Mouse (Mus musculus): ENCODE measurements at regions not wholly inside any gene's neighbourhood (a gene's known extent, or its start where the extent isn't known, plus 50 kb on each side); places are given as distances from the start of the nearest gene placed in this dataset.
A peak's percentile ranks its signal among the peaks of the same experiment; 100 is the strongest.

GRCm38 (mm10) chr13:101555371-101555874 lies 212.6 kb downstream of the Pik3r1 start:
- peak; percentile 7 for DNase-seq

GRCm38 (mm10) chr13:101553131-101553549 lies 214.9 kb downstream of the Pik3r1 start:
- DNase-seq = no peak

- DNase-seq = no peak
These were observed 215.6 kb downstream of the Pik3r1 start for GRCm38 (mm10) chr13:101552451-101552850.

DNA sequence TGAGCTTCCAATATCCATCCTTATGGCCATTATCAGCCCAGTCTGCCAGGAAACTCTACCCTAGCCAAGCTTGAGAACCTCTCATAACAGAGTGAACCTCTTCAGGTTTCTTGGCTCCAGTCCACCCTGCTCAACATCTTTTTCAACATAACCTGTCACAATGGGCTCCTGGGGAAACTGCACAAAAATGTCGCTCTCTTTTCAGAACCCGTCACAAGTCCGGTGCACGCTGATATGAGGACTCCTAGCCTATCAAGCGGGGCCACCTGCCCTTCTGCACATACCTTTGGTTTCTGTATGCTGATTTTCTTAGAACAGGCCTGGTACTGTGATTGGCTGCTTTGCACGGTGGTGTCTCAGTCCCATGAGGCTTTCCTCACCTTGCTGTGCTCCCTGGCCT lies 216.9 kb downstream of the Pik3r1 start:
- DNase-seq = no peak

DNA sequence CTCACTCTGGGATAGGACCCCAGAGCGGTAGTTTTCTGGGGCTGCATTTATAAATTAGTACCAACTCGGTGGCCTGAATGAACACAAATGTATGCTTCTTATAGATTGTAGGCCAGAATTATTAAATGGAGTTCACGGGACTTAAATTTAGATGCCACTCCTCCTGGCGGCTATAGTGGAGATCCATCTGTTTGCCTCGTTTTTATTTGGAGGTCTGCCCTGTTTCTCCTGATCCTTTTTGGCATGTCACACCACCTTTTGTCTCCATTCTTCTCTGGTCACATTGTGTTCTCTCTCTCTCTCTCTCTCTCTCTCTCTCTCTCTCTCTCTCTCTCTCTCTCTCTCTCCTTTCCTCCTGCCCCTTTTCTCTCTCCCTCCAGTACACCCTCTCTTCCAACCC lies 217.5 kb downstream of the Pik3r1 start:
- DNase-seq = no peak

DNA sequence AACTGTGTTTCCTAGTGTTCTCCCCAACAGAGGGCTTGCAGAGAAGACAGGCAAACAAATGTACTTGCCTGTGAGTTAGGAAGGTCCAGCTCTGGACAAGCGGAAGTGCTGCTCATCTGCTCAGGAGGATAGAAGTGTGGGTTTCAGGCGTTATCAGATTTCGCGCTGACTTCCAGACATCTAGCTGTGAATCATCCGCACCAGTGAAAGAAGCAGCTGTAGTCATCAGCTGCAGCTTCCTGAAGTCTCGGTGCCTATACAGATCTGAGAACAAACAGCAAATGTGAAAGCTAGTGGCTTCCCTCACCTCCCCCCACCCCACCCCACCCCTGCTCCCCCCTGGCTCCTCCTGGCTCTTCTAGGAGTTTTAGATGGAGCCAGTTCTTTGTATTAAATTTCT lies 220.1 kb downstream of the Pik3r1 start:
- DNase-seq = no peak

- DNase-seq = no peak
These were observed 220.7 kb downstream of the Pik3r1 start for GRCm38 (mm10) chr13:101547365-101547764.

DNA sequence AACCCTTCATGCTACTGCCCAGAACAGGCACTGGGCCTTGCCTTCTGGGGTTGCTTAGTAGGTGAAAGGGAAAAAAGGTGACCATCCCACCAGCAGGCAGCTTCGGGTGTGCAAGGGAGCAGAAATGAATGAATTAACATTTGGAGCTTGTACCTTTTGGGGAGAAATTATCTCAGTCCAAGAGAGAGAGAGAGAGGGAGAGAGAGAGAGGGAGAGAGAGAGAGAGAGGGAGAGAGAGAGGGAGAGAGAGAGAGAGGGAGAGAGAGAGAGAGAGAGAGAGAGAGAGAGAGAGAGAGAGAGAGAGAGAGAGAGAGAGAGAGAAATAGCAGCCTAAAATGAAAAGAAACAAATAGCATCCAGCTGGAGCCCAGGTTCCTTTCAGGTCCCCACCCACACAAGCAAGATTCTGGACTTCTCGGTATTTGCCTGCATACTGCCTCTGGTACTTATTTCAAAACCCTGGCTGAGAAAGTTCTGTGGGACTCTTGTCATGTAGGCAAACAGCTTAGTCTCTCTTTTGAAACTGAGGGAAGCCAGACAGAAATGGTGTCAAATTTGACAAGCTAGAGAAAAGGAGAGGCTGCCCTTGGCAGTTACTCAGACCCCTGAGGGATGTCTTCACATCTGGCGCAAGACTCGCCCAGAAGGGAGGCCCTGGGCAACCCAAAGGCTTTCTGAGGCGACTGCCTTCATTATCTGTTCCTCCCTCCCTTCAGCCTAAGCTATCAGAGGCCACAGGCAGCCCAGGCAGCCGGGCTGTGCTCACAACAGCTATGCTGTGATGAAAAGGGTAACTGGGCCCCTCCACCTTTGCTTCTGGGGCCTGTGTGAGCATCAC lies 222.5 kb downstream of the Pik3r1 start:
- DNase-seq = no peak

- no peak for DNase-seq
These were observed 227.4 kb downstream of the Pik3r1 start for GRCm38 (mm10) chr13:101540391-101541191.

DNA sequence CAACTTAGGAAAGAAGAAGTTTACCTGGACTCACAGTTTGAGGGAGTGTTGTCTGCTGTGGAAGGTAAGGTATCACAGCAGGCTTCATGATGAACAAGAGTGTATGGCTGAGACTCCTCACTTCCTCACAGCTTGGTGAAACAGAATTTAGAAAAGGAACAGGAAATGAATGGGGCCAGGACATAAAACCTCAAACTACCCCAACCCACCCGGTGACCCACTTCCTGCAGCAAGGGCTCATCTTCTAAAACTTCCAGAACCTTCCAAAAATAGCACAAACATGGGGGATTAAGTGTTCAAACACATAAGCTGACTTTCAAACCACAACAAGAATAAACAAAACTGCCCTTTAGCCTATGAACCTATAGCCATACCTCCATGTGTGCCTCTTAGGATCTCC lies 229.9 kb downstream of the Pik3r1 start:
- DNase-seq = no peak

GRCm38 (mm10) chr13:101536019-101536418 lies 232.0 kb downstream of the Pik3r1 start:
- no peak for DNase-seq

DNA sequence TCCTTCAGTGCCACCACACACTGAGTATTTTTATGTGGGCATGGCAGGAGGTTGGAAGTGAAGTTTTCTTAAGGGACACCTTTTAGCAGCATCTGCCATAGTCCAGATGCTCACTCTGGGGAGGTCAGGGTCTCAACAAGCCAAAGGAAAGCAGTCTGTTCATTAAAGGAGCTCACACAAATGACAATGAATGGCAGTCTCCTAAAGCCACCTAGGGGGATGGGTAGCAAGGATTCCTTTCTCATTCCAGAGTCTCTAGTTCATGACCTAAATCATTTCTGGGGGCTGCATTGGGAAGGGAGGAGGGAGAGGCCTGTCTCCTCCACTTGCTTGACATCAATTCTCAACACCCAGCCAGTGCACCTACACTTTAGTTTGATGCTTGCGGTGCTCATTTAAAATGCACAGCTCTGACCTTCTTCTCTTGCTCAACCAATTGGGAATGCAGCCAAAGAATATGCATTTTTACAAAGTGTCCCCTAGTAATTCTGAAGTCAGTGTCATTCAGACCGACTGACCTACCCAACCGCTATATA lies 232.6 kb downstream of the Pik3r1 start:
- DNase-seq = no peak

DNA sequence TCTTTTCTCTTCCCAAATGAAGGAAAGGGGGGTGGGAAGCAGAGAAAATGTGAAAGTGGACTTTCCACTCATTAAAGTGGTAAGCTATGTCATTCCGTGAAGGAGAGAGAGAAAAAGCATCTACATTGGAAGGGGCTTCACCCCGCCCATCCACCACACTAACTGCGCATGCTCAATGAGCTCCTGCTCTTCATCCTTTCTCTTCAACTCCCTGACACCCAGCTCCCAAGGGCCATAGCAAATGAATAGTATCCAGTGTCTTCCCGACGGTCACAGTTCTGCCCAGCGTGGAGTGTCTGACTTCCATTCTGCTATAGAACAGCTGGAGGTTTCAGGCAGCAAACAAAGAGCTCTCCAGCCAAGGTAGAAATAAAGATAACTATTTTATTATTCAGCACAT lies 233.5 kb downstream of the Pik3r1 start:
- no peak for DNase-seq

DNA sequence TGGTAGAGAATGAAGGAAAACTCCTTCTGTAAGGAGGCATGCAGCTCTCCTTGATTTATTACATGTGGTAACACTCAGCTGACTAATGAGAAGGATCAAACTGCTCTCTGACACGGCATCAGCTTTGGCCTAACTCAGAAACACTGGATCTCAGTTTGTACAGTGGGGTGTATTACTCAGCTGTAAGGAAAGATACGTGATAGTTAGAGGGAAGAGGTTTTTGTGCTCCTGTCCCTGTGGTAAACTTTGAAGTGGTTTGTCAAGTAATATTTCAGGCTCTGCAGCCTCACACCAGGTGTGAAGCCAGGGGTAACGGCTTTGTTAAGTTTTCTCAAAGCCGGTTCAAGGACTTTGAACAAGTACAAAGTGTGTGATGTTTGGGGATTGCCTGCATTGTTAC lies 235.1 kb downstream of the Pik3r1 start:
- no peak for DNase-seq

DNA sequence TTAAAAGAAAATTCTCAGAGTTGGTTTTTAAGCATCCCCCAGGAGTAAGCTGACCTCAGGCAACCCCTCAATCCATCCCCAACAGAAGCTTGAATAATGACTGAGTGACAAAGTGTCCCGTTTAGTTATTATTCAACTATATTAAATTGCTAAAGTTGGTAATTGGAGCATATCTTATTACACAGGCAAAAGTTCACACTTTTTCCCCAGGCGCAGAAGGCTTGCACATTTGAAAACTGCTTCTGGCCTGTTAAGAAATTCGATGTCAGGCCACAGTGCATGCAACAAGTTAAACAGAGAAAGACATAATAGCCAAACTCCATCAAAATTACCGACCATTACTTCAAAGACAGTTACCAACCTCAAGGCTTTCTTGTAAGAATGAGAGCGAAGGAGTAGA lies 240.3 kb downstream of the Pik3r1 start:
- DNase-seq = no peak

DNA sequence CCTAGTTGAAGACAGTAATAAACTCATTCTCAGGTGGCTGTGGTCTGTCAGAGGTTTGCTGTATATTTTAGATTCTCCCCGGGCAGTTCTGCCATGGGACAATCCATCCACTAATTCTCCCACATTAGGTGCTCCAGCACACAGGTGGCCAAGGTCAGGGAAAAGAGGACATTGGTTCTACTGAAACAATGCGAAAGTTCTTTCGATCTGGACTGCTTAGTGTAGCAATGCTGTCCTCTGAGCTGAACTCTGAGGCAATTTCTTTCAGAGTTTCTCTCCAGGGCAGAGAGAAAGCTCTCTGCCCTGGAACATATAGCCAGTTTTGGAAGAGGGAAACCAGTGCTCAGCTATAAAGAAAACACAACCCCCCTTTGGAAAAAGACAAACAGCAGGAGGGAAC lies 243.2 kb downstream of the Pik3r1 start:
- no peak for DNase-seq

GRCm38 (mm10) chr13:101524223-101524622 lies 243.8 kb downstream of the Pik3r1 start:
- DNase-seq = peak; percentile 74

DNA sequence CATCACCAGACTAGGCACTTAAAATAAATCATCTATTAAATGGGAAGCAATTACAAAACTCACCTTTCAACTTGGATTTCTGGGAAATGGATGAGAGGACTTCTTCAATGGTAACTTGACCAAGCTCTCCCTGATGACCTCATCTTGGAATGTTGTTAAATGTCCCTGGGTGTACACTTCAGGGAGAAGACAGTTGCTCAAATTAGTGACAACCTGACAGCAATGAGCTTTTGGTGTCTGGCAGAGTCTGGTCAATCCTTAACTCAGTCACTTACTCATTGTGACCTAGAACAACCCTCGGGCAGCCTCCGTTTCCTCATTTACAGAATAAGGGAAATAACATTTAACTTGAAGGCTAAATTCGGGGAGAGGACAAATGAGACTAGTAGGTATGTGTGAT lies 244.5 kb downstream of the Pik3r1 start:
- no peak for DNase-seq

GRCm38 (mm10) chr13:101522597-101522996 lies 245.4 kb downstream of the Pik3r1 start:
- DNase-seq = no peak

DNA sequence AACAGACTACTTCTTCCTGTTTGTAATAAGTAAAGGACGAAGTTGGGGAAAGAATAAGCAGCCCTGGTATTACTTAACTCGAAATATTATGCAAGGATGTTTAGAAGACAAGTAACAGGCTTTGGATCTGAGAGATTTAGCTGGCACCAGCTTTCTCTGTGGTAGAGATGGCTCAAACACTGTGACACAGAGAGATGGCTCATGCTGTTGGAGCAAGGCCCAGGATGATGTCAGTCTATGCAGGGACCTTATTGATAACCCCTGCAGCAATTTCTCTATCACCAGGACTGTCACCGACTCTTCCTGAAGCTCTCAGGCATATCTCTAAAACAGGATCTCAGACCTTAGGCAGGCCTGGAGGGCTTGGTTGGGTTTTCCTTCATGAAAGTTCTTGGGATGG lies 254.7 kb downstream of the Pik3r1 start:
- DNase-seq = peak; percentile 78

DNA sequence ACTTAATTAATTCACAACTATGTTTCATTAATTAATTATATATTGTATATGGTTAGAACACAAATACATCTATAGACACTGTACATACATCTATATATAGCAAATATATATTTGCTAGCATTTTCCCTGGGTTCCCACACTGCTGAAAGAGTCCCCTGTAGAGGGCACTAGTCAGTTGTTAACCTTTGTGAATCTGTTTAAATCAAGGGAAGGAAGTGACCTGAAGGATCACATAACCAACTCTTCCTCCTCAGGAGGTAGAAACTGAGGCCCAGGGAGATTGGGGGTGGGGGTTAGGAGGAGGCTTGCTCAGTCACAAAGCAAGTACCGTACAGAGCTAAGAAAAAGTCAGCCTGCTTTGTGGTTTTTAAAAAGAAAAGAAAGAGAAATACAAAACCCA lies 258.1 kb downstream of the Pik3r1 start:
- no peak for DNase-seq

- DNase-seq = no peak
These were observed 259.7 kb downstream of the Pik3r1 start for GRCm38 (mm10) chr13:101508331-101508730.

DNA sequence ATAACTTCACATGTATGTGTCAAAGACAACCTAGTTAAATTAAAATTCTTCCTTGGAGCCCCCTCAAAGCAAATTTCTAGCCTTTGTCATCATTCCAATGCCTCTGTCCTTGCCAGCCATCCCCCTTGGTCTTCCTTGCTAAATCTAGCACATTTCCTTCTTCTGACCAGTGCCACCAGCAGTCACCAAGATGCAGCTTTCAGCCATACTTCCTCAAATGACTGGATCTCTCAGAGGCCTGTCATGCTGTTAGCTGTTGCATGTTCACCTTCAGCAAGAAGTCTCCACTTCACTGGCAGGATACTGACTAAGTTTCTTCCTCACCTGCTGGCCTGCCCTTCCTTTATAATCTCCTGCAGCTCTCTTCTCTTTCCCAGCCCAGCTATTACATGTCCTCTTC lies 261.3 kb downstream of the Pik3r1 start:
- DNase-seq = no peak
